ENCODE assay signal across 1 mouse cellular context in the genomic region with DNA sequence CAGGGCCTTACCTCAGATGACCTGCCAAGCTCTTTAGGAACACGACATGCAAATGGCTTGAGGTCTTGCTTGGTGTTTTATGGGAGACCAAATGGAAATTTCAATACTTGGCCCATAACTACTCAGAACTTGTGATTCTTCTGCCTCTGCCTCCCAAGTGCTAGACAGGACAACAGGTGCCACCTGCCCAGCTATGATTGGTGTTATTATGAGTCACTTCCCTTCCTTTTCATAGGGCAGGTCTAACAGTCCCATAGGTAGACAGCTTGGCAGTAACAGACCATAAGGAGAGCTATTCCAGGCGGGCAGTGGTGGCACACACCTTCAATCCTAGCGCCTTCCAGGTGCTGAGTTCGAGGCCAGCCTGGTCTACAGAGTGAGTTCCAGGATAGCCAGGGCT.
TF ChIP-seq lines count a peak whose summit lies in the region.

No protein-coding gene starts in this region.

TF ChIP-seq in CH12.LX, 34 proteins besides CTCF, POLR2A, EP300 and RAD21 (continued from another document):
- TF ChIP-seq PAX5 (IDR thresholded peaks at IDR 0.05; ENCODE audit: low read length) (no peak), GABPA (IDR thresholded peaks at IDR 0.05; ENCODE audit: insufficient replicate concordance, low read depth, low read length) (no peak), CHD1 (IDR thresholded peaks at IDR 0.05; ENCODE audit: low read depth, low read length) (no peak), SIN3A (IDR thresholded peaks at IDR 0.05; ENCODE audit: low read length) (0 out of 2 replicates have a peak, but pooled peaks have one; percentile 33), TCF12 (IDR thresholded peaks at IDR 0.05; ENCODE audit: low read depth, low read length) (peak; percentile 33; the same call in 1 of the 2 replicates), BHLHE40 (IDR thresholded peaks at IDR 0.05; ENCODE audit: low read depth, low read length) (no peak), JUN (IDR thresholded peaks at IDR 0.05; ENCODE audit: insufficient read depth, low read depth, low read length) (no peak), ELF1 (IDR thresholded peaks at IDR 0.05; ENCODE audit: low read depth, low read length) (no peak), ZNF384 (IDR thresholded peaks at IDR 0.05; ENCODE audit: low read depth, low read length) (no peak), MEF2A (IDR thresholded peaks at IDR 0.05; ENCODE audit: borderline replicate concordance, low read depth, low read length) (0 out of 2 replicates have a peak, but pooled peaks have one; percentile 24), ETS1 (conservative IDR thresholded peaks at IDR 0.05; ENCODE audit: low read depth, low read length) (no peak), ZKSCAN1 (IDR thresholded peaks at IDR 0.05; ENCODE audit: borderline replicate concordance, low read depth, low read length) (no peak), RCOR1 (conservative IDR thresholded peaks at IDR 0.05; ENCODE audit: low read depth, low read length) (peak; percentile 49; the same call in 1 of the 2 replicates), UBTF (IDR thresholded peaks at IDR 0.05; ENCODE audit: low read depth, low read length) (no peak), USF1 (IDR thresholded peaks at IDR 0.05; ENCODE audit: low read depth, low read length) (no peak), MYC (IDR thresholded peaks at IDR 0.05; ENCODE audit: low read depth, low read length) (no peak), KAT2A (IDR thresholded peaks at IDR 0.05; ENCODE audit: insufficient replicate concordance, low read length) (no peak), E2F4 (IDR thresholded peaks at IDR 0.05; ENCODE audit: insufficient replicate concordance, low read depth, low read length) (no peak), JUND (conservative IDR thresholded peaks at IDR 0.05; ENCODE audit: low read depth, low read length) (peak; percentile 46; the same call in 1 of the 2 replicates), NRF1 (IDR thresholded peaks at IDR 0.05; ENCODE audit: low read depth, low read length) (no peak), HCFC1 (IDR thresholded peaks at IDR 0.05; ENCODE audit: low read depth, low read length) (no peak), ZMIZ1 (IDR thresholded peaks at IDR 0.05; ENCODE audit: low read depth, low read length) (no peak), IRF4 (IDR thresholded peaks at IDR 0.05; ENCODE audit: low read depth, low read length) (peak; percentile 46; the same call in 1 of the 2 replicates), TBP (conservative IDR thresholded peaks at IDR 0.05; ENCODE audit: low read depth, low read length) (no peak), MAZ (IDR thresholded peaks at IDR 0.05; ENCODE audit: low read depth, low read length) (no peak), USF2 (conservative IDR thresholded peaks at IDR 0.05; ENCODE audit: low read depth, low read length) (no peak), NELFE (IDR thresholded peaks at IDR 0.05; ENCODE audit: low read depth, low read length) (no peak), MAFK (IDR thresholded peaks at IDR 0.05; ENCODE audit: insufficient replicate concordance, low read length) (no peak), ZC3H11A (IDR thresholded peaks at IDR 0.05; ENCODE audit: low read depth, low read length) (no peak), SMC3 (IDR thresholded peaks at IDR 0.05; ENCODE audit: low read depth, low read length) (no peak), POLR2AphosphoS2 (IDR thresholded peaks at IDR 0.05; ENCODE audit: low read depth, low read length) (no peak), CHD2 (IDR thresholded peaks at IDR 0.05; ENCODE audit: low read length) (no peak)
TF ChIP-seq in CH12.LX: peak in this region for 6.
